Mouse (Mus musculus) kidney, adult 2 months (tissue): ENCODE measurements at regions not wholly inside any gene's neighbourhood (a gene's known extent, or its start where the extent isn't known, plus 50 kb on each side); places are given as distances from the start of the nearest gene placed in this dataset.

Source experiments
- CTCF ChIP-seq: fragments of 200-500 bp; conservative IDR thresholded peaks from 2 replicates; pipeline ENCODE4 v1.5.1; 2011; ENCODE audit warnings: low read depth, mild to moderate bottlenecking, control low read depth, low read length, moderate library complexity, mixed read lengths; ENCODE audit not compliant: insufficient read depth, insufficient read length
- POLR2A ChIP-seq: fragments of 200-500 bp; IDR thresholded peaks from one replicate; pipeline ENCODE4 v1.6.1; 2011; ENCODE audit warnings: low read depth, low read length, control low read depth

GRCm38 (mm10) chr12:20815599-20815998 is 174.7 kb upstream of the Asap2 start:
- TF ChIP-seq CTCF (no peak), POLR2A (no peak)
